11 mouse cellular contexts compared by ENCODE assay signal in the genomic region with DNA sequence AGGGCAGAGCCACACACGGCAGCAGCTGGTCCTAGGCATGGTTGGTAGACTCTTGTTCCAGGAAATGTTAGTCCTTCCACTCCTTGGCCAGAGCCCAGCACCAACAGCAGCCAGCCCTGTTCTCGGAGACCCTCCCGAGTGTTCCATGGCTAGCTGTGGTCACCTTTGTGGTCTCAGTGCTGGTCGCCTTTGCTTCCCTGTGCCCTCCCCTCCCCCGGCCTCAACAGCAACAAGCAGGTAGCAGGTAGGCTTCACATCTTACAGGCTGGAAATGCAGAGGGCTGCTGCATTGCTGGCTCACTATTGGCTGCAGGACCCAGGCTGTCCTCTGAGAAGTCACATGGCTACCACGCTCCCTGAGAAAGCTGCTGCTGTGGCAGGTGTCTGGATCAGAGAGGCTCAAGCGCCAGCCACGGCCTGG.
A peak's percentile ranks its signal among the peaks of the same experiment; 100 is the strongest.
DNase-seq lines count a peak whose midpoint lies in the region; ATAC-seq and TF ChIP-seq lines count a peak whose summit lies in the region.
"Had no signal": no experiment of that assay in that cellular context is flagged by ENCODE, and none has a peak within 500 bp of the region (broad histone marks: within the 10 kb centered on the region; RNA-seq: fewer than 3 reads in every experiment).

No protein-coding gene starts in this region.

- no peak for TF ChIP-seq CTCF in heart, postnatal 0 days (IDR thresholded peaks at IDR 0.05; ENCODE audit: low read depth)

- H3K9ac ChIP-seq in neural tube, embryonic 14.5 days (replicated peaks; ENCODE audit: low read depth, low read length) = no peak overlapping the region
- H3K9ac ChIP-seq in heart, postnatal 0 days (replicated peaks; ENCODE audit: low read depth, low read length) = no peak overlapping the region
- no peak overlapping the region for H3K9ac ChIP-seq in stomach, embryonic 15.5 days

- DNase-seq in heart, adult 11 months = peak; percentile 95
- no peak for DNase-seq in heart, adult 18-20 months
- no peak for DNase-seq in neural tube, embryonic 10.5 days (ENCODE audit: extremely low spot score, low spot score)
- DNase-seq in heart, postnatal 0 days (ENCODE audit: low spot score) = no peak
- no peak for DNase-seq in ovary, adult 18-20 months (ENCODE audit: low spot score)
- DNase-seq in left cerebral cortex, postnatal 25 days (ENCODE audit: low spot score in 2 of 2) = no peak
- DNase-seq: layer of hippocampus, postnatal 36 days; right cerebral cortex, postnatal 4 days had no signal

- no peak overlapping the region for H3K4me2 ChIP-seq in neural tube, embryonic 14.5 days (ENCODE audit: low read depth, low read length)
- no peak overlapping the region for H3K4me2 ChIP-seq in heart, postnatal 0 days (ENCODE audit: low read depth, low read length)
- H3K4me2 ChIP-seq in stomach, embryonic 15.5 days = no peak overlapping the region

- intact Hi-C loops in left cerebral cortex, postnatal 25 days (cut with DNase I) = loop anchor here (10.0 kb wide), 1 partner anchor 349 kb away; a partner anchor contains a TSS

- H3K27ac ChIP-seq in neural tube, embryonic 14.5 days (ENCODE audit: low read depth, low read length) = no peak overlapping the region
- H3K27ac ChIP-seq in heart, postnatal 0 days (ENCODE audit: low read depth) = peak overlapping the region; percentile 96
- peak overlapping the region; percentile 79; the same call in 1 of the 2 replicates for H3K27ac ChIP-seq in stomach, embryonic 15.5 days

- no peak for TF ChIP-seq EP300 in heart, postnatal 0 days (IDR thresholded peaks at IDR 0.05; ENCODE audit: low read depth)

- no peak overlapping the region for H3K4me3 ChIP-seq in neural tube, embryonic 14.5 days (ENCODE audit: low read depth, low read length)
- H3K4me3 ChIP-seq in heart, postnatal 0 days (ENCODE audit: low read depth, low read length) = no peak overlapping the region
- no peak overlapping the region for H3K4me3 ChIP-seq in stomach, embryonic 15.5 days (replicated peaks)

- H3K9me3 ChIP-seq in neural tube, embryonic 14.5 days (ENCODE audit: control insufficient read depth, low read length) = no peaks in the 10 kb centered on the region
- H3K9me3 ChIP-seq in heart, postnatal 0 days (replicated peaks; ENCODE audit: control insufficient read depth, low read length) = no peaks in the 10 kb centered on the region
- no peaks in the 10 kb centered on the region for H3K9me3 ChIP-seq in stomach, embryonic 15.5 days
- H3K9me3 ChIP-seq: G1E had no signal

- WGBS in neural tube, embryonic 14.5 days = 71% methylated on average over 8 of the region's 8 CpGs
- 51% methylated on average over 8 of the region's 8 CpGs for WGBS in heart, postnatal 0 days
- 69% methylated on average over 8 of the region's 8 CpGs for WGBS in stomach, embryonic 15.5 days

- 0 out of 2 replicates have a peak, but pooled peaks have one; percentile 15 for ATAC-seq in neural tube, embryonic 14.5 days (ENCODE audit: low read depth)
- no peak for ATAC-seq in heart, postnatal 0 days (ENCODE audit: insufficient read depth, low read depth)
- no peak for ATAC-seq in stomach, embryonic 15.5 days (ENCODE audit: insufficient read depth, low FRiP score, low read depth)

- no peaks in the 10 kb centered on the region for H3K36me3 ChIP-seq in neural tube, embryonic 14.5 days (ENCODE audit: control insufficient read depth, insufficient read depth, low read length)
- no peaks in the 10 kb centered on the region for H3K36me3 ChIP-seq in heart, postnatal 0 days (replicated peaks; ENCODE audit: control insufficient read depth, insufficient read depth, low read length)
- no peaks in the 10 kb centered on the region for H3K36me3 ChIP-seq in stomach, embryonic 15.5 days
- H3K36me3 ChIP-seq: G1E had no signal

- H3K4me1 ChIP-seq in neural tube, embryonic 14.5 days (ENCODE audit: control insufficient read depth, insufficient read depth, low read length) = 0 out of 2 replicates have a peak, but pooled peaks cover 5% of the 10 kb centered on the region
- peaks cover 44% of the 10 kb centered on the region for H3K4me1 ChIP-seq in heart, postnatal 0 days (ENCODE audit: control insufficient read depth, insufficient read depth)
- peaks cover 37% of the 10 kb centered on the region for H3K4me1 ChIP-seq in stomach, embryonic 15.5 days

- no peaks in the 10 kb centered on the region for H3K27me3 ChIP-seq in neural tube, embryonic 14.5 days (ENCODE audit: control insufficient read depth, insufficient read depth, low read length)
- H3K27me3 ChIP-seq in heart, postnatal 0 days (ENCODE audit: control insufficient read depth, insufficient read depth, low read length) = no peaks in the 10 kb centered on the region
- H3K27me3 ChIP-seq in stomach, embryonic 15.5 days (replicated peaks) = no peaks in the 10 kb centered on the region
